Mouse (Mus musculus): ENCODE measurements at regions not wholly inside any gene's neighbourhood (a gene's known extent, or its start where the extent isn't known, plus 50 kb on each side); places are given as distances from the start of the nearest gene placed in this dataset.

- H3K9me3 ChIP-seq, result no peaks in the 10 kb centered on the region
- H3K4me1 ChIP-seq (replicated peaks), result no peaks in the 10 kb centered on the region
- WGBS, result 42% methylated on average over 3 of the region's 3 CpGs
- H3K9ac ChIP-seq, result no peak overlapping the region
- H3K27ac ChIP-seq (replicated peaks), result no peak overlapping the region
- H3K36me3 ChIP-seq, result no peaks in the 10 kb centered on the region
- H3K4me3 ChIP-seq, result no peak overlapping the region
- H3K4me2 ChIP-seq, result no peak overlapping the region
- no peaks in the 10 kb centered on the region for H3K27me3 ChIP-seq
- peak; percentile 79; the same call in 1 of the 2 replicates for ATAC-seq (ENCODE audit: low FRiP score, low read depth)
Measured at GRCm38 (mm10) chrX:139392777-139393176, 59.3 kb downstream of the Trap1a start.

- H3K27me3 ChIP-seq, result no peaks in the 10 kb centered on the region
- H3K9me3 ChIP-seq, result no peaks in the 10 kb centered on the region
- no peak for ATAC-seq (ENCODE audit: low FRiP score, low read depth)
- no peak overlapping the region for H3K27ac ChIP-seq (replicated peaks)
- H3K36me3 ChIP-seq, result no peaks in the 10 kb centered on the region
- H3K9ac ChIP-seq, result no peak overlapping the region
- 67% methylated on average over 6 of the region's 6 CpGs for WGBS
- no peak overlapping the region for H3K4me2 ChIP-seq
- H3K4me1 ChIP-seq (replicated peaks), result no peaks in the 10 kb centered on the region
- H3K4me3 ChIP-seq, result no peak overlapping the region
Measured at GRCm38 (mm10) chrX:139416701-139417100, 63.5 kb upstream of the D330045A20Rik start.

DNA sequence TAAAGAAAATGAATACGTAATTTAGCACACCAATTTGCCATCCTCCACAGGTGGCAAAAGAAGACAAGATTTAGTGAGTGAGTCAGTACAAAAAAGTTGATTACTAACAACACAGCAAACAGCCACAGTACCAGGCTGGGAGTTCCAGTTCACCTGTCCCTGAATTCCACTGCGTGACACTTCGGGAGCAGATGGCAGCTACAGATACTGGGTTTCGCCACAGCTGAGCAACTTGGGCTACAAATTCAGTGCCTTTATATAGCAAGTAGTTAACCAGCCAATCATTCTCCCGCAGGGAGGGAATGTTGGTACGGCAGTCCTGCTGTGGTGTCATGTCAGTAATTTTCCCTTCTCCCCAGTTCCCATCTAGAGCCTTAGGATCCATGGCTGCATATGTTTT lies 60.3 kb upstream of the D330045A20Rik start:
- Histone ChIP-seq H3K4me1 (replicated peaks) (no peaks in the 10 kb centered on the region), H3K36me3 (no peaks in the 10 kb centered on the region), H3K9ac (no peak overlapping the region), H3K4me2 (no peak overlapping the region), H3K27me3 (no peaks in the 10 kb centered on the region), H3K9me3 (no peaks in the 10 kb centered on the region), H3K4me3 (no peak overlapping the region), H3K27ac (replicated peaks) (no peak overlapping the region)
- no peak for ATAC-seq (ENCODE audit: low FRiP score, low read depth)
- 78% methylated on average over 6 of the region's 6 CpGs for WGBS

DNA sequence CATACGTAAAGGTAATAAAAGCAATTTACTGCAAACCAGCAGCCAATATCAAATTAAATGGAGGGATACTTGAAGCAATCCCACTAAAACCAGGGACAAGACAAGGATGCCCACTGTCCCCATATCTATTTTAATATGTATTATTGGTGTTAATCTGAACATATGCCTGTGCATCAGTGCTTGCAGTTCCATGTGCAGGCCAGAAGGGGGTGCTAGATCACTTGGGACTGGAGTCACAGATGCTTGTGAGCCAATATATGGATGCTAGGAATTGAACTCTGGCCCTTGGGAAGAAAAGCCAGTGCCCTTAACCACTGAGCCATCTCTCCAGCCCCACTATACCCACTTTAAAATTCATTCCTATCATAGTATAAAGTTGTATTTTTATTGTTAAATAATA lies 55.9 kb upstream of the D330045A20Rik start:
- Histone ChIP-seq H3K4me3 (no peak overlapping the region), H3K36me3 (no peaks in the 10 kb centered on the region), H3K27me3 (no peaks in the 10 kb centered on the region), H3K4me1 (replicated peaks) (no peaks in the 10 kb centered on the region), H3K9ac (no peak overlapping the region), H3K27ac (replicated peaks) (no peak overlapping the region), H3K4me2 (no peak overlapping the region), H3K9me3 (no peaks in the 10 kb centered on the region)
- ATAC-seq (ENCODE audit: low FRiP score, low read depth), result no peak
- 96% methylated on average over 1 of the region's 1 CpGs for WGBS
